Mouse (Mus musculus) monocyte, adult 2 months (primary cell): ENCODE data around the gene Gm10668.
"Not testable (repeated sequence)": the region's sequence is repeated elsewhere in the genome, so short reads cannot be mapped to it uniquely, and the experiment has no call there.

ENCODE experiments used
- DNase-seq, 2 experiments: peaks; one replicate each; pipeline ENCODE4 v3.0.0; 2022; ENCODE audit warnings: low spot score in 2 of 2, low read depth in 1 of 2

Gm10668 gene

DNA sequence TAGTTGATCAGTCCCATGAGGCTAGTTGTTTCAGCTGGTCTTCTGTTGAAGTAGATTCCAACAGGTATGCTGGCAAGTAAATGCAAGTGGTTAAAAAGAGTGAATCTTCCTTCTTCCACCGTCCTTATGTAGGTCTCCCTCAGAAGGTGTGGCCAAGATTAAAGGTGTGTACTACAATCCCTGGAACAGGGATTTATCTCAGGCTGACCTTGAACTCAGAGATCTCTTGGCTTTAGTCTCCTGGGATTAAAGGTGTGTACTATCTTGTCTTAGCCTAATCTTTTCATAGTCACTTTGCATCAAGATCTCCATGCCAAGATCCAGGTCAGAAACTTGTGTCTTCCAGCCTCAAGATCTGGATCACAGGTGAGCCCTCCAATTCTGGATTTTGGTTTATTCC lies at the start of gene Gm10668:
TSS of gene Gm10668 (minus strand) at position 101 of the 400 bp plus-strand sequence.
- not testable (repeated sequence) for DNase-seq

GRCm38 (mm10) chr7:20770885-20771284 lies 40.5 kb upstream of the Gm10668 start, which contains the start of gene Vmn1r112:
Vmn1r112 (plus strand) TSS chr7:20771185.
- DNase-seq = not testable (repeated sequence)

- not testable (repeated sequence) for DNase-seq
Observed at GRCm38 (mm10) chr7:20703116-20703515, 27.3 kb downstream of the Gm10668 start, which contains the start of gene Vmn1r111. Vmn1r111 (minus strand) TSS chr7:20703216.
